Mouse (Mus musculus) spleen, adult 2 months (tissue): ENCODE results near the gene Tmem229b. TPM values are rescaled to one million over a fixed set of nuclear protein-coding genes. Genes with fewer than 3 reads are reported as not detected.
A peak's percentile ranks its signal among the peaks of the same experiment; 100 is the strongest.
"Not testable (repeated sequence)": the region's sequence is repeated elsewhere in the genome, so short reads cannot be mapped to it uniquely, and the experiment has no call there.

Experiments
- DNase-seq, 2 experiments: peaks; one replicate each; pipeline versions ENCODE4 v3.0.0 to v3.0.0-alpha.2; 2012 to 2021; ENCODE audit warnings: low spot score in 2 of 2, low read depth in 1 of 2
- H3K27ac ChIP-seq: fragments of 200-500 bp; 2 replicates; pipeline ENCODE4 v1.5.1; 2012; ENCODE audit warnings: low read length, inconsistent platforms; ENCODE audit not compliant: insufficient read depth
- H3K27me3 ChIP-seq: fragments of 200-500 bp; 2 replicates; pipeline ENCODE4 v1.6.1; 2012; ENCODE audit warnings: mild to moderate bottlenecking, moderate library complexity, low read length, inconsistent platforms; ENCODE audit not compliant: control insufficient read depth, insufficient read depth
- H3K36me3 ChIP-seq: fragments of 200-500 bp; 2 replicates; pipeline ENCODE4 v1.6.1; 2012; ENCODE audit warnings: mild to moderate bottlenecking, low read length, inconsistent platforms; ENCODE audit not compliant: control insufficient read depth, insufficient read depth
- H3K4me1 ChIP-seq: fragments of 200-500 bp; 2 replicates; pipeline ENCODE4 v1.6.1; 2011; ENCODE audit warnings: inconsistent platforms; ENCODE audit not compliant: control insufficient read depth, insufficient read depth, insufficient read length
- H3K4me3 ChIP-seq: fragments of 200-500 bp; 2 replicates; pipeline ENCODE4 v1.5.1; 2011; ENCODE audit warnings: mild to moderate bottlenecking, inconsistent platforms; ENCODE audit not compliant: insufficient read depth, insufficient read length; ENCODE audit errors: extremely low read depth
- CTCF ChIP-seq: fragments of 200-500 bp; IDR thresholded peaks from 2 replicates; pipeline ENCODE4 v1.5.1; 2011; ENCODE audit warnings: mild to moderate bottlenecking, inconsistent platforms; ENCODE audit not compliant: insufficient read depth, insufficient read length, insufficient replicate concordance; ENCODE audit errors: extremely low read depth
- POLR2A ChIP-seq: fragments of 200-500 bp; IDR thresholded peaks from 2 replicates; pipeline ENCODE4 v1.6.1; 2011; ENCODE audit warnings: low read depth, low read length, inconsistent platforms
- WGBS: fragments of 180-500 bp; shearing (Covaris S2); methylation state at CpG from one replicate; pipeline ENCODE4 v1.1.7; 2018; 5-methylcytosine and 5-hydroxymethylcytosine counted together
- polyA plus RNA-seq: library from polyadenylated mRNA; depleted of rRNA; stranded (reverse); fragments of >200 nt; gene quantifications from 2 replicates; pipeline ENCODE4 v1.2.3, GENCODE M21; 2012

Tmem229b gene
- polyA plus RNA-seq, 1 experiment = 41.6 TPM

DNA sequence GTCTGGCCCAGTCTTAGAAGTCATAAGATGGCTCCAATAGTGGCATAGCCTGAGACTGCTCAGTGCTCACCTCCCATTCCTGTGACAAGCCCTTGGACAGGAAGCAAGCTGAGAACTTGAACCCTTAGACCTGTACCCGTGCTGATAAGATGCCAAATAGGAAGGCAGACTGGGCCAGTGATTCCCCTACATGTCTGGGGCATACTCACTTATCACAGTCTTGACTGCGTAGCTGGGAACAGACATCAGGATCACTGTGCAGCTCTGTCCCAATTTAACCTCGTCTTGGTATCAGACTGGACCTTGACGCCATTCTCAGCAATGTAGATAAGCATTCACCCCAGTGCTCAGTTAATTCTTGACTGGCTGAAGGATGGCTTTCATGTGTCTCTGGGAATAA, 29.9 kb downstream of the Tmem229b start:
- DNase-seq = no peak
- Histone ChIP-seq H3K36me3 (peaks cover 12% of the 10 kb centered on the region), H3K27ac (peak overlapping the region; percentile 58), H3K4me1 (peaks cover 34% of the 10 kb centered on the region), H3K27me3 (no peaks in the 10 kb centered on the region), H3K4me3 (no peak overlapping the region)
- TF ChIP-seq POLR2A (no peak), CTCF (no peak)
- WGBS = 72% methylated on average over 4 of the region's 4 CpGs

DNA sequence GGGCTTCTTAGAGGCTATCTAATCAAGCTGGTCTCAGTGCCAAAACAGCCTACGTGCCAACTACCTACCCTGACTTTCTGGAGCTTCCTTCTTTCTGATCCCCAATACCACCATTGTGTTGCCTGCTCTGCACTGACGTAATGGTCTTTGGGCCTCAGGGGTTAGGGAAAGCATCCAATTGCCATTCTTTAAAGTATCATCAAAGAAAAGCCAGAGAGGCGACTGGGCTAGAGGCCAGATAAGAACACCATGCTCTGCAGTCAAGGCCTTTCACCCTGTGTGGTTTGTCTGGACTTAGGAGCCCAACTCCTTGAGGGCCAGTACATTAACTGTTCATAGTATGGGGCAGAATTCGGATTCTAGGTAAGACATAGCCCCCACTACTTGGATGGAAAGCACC, 30.3 kb downstream of the Tmem229b start:
- Histone ChIP-seq H3K27ac (peak overlapping the region; percentile 58), H3K36me3 (peaks cover 13% of the 10 kb centered on the region), H3K4me3 (no peak overlapping the region), H3K4me1 (peaks cover 34% of the 10 kb centered on the region), H3K27me3 (no peaks in the 10 kb centered on the region)
- DNase-seq = no peak
- no peak for TF ChIP-seq POLR2A
- TF ChIP-seq CTCF = no peak
- WGBS = 84% methylated on average over 4 of the region's 4 CpGs

DNA sequence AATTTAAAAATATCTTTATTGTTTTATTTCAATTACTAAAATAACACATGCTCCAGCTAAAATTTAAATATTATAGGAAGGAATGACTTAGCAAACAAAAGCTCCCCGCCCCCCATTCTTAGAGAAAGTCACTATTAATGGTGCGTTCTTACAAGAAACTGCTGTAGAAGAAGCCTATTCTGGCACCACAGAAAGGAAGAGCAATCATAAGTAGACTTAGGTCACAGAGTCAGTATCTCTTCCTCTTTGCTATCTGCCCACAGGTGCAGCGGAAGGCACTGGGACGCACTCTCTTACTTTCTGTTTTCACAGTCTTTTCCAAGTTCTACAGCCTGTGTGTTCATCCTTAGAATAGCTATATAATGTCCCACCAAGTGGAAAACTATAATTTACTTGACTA, 31.6 kb downstream of the Tmem229b start:
- peaks cover 19% of the 10 kb centered on the region for H3K36me3 ChIP-seq
- H3K4me3 ChIP-seq = no peak overlapping the region
- WGBS = 25% methylated on average over 4 of the region's 4 CpGs
- H3K4me1 ChIP-seq = peaks cover 27% of the 10 kb centered on the region
- H3K27me3 ChIP-seq = no peaks in the 10 kb centered on the region
- TF ChIP-seq POLR2A (no peak), CTCF (no peak)
- peak; percentile 27 to 49 for DNase-seq
- H3K27ac ChIP-seq = no peak overlapping the region

DNA sequence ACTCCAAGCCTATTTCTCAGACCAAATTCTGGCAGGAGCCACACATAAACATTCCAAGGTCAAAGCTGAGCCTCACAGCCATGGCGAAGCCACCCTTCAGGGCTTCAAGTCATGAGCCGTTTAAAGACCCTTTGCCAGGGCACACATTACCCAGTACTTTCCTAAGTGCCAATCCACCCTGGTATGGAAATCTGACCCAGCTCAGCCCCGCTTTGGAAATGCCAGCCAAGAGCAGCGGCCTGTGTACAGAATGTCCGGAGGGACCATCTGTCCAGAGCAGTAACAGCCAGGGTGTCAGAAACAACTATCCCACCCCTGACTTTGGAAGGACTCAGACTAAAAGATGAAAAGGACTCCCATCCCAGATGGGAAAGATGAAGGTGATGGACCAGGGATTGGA, 32.7 kb downstream of the Tmem229b start:
- H3K27me3 ChIP-seq = no peaks in the 10 kb centered on the region
- H3K36me3 ChIP-seq = peaks cover 27% of the 10 kb centered on the region
- H3K4me1 ChIP-seq = peaks cover 27% of the 10 kb centered on the region
- TF ChIP-seq CTCF (no peak), POLR2A (no peak)
- 95% methylated on average over 5 of the region's 5 CpGs for WGBS
- no peak for DNase-seq
- no peak overlapping the region for H3K4me3 ChIP-seq
- H3K27ac ChIP-seq = no peak overlapping the region

DNA sequence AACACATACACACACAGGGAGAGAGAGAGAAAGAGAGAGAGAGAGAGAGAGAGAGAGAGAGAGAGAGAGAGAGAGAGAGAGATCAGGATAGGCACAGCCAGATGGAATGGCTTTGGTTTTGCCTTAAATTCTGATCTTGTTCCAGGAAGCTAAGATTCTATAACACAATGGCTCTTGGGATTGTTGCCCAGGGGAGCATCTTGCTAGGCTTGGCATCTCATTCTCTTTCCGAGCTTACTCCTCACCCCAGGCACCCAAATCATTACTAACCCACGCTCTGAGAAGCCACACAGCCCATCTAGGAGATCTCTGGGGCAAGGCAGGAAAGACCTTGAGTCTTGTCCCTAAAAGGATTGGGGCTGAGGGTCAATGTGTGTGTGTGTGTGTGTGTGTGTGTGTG, 33.6 kb downstream of the Tmem229b start:
- Histone ChIP-seq H3K4me3 (no peak overlapping the region), H3K36me3 (peaks cover 31% of the 10 kb centered on the region), H3K27ac (no peak overlapping the region), H3K27me3 (no peaks in the 10 kb centered on the region), H3K4me1 (peaks cover 27% of the 10 kb centered on the region)
- no peak for TF ChIP-seq CTCF
- TF ChIP-seq POLR2A = no peak
- no peak for DNase-seq
- 88% methylated on average over 2 of the region's 2 CpGs for WGBS

DNA sequence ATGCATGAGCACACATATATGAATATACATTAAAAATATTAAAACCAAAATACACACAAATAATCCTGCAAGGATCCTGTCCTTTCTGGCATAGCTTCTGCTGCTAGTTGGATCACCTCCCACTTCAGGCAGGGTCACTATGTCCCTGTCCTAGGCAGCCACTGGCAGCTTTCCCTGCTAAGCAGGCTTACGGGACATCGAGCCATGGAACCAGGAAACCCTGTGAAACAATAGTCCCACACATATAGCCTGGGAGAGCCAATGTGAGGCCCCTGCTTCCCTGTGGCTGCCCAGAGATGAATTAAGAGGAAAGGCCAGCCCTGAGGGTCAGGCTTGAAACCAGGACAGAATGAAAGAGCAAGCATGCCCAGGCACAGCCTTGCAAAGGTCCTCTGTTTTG, 35.8 kb downstream of the Tmem229b start:
- Histone ChIP-seq H3K27ac (no peak overlapping the region), H3K4me3 (no peak overlapping the region), H3K27me3 (no peaks in the 10 kb centered on the region), H3K36me3 (peaks cover 32% of the 10 kb centered on the region), H3K4me1 (peaks cover 10% of the 10 kb centered on the region; the same call in 1 of the 2 replicates)
- no peak for DNase-seq
- TF ChIP-seq POLR2A (no peak), CTCF (no peak)
- WGBS = 86% methylated on average over 2 of the region's 2 CpGs

DNA sequence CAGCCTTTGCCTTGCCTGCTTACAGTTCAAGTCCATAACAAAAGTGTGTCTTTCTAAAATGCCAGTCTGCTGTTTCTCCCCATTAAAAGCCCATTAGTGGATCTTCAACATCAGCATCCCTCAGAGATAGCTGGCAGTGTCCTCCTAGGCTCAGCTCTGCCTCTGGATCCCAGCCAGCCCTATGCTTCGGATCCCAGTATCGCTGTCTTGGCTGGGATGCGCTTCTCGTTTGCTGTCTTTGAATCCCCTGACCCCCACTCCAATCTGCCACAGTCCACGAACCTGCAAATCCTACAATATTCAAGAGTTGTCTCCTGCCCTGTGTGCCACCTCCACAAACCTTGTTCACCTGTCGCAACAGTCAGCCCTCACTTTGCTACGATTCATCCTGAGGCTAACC, 36.7 kb downstream of the Tmem229b start:
- no peak overlapping the region for H3K4me3 ChIP-seq
- TF ChIP-seq CTCF (no peak), POLR2A (no peak)
- no peak overlapping the region for H3K27ac ChIP-seq
- H3K4me1 ChIP-seq = peaks cover 6% of the 10 kb centered on the region; the same call in 1 of the 2 replicates
- no peaks in the 10 kb centered on the region for H3K27me3 ChIP-seq
- WGBS = 92% methylated on average over 7 of the region's 7 CpGs
- no peak for DNase-seq
- peaks cover 32% of the 10 kb centered on the region for H3K36me3 ChIP-seq

DNA sequence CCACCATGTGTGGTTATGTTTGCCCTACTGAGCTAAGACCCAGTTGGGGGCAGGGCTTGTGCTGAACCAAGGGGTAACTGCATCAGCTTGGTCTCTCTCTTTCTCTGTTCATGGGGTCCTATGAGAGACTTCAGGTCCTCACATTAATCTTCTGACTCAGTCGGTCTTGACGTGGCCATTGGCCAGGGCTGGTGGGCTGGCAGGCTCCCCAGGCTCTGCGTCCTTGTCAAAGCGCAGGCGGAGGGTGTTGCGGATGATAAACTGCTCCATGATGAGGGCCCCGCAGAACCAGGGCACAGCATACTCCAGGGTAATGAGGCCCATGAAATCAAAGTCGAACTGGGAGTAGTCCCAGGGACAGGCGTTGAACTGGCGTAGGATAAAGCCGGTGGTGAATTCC, 42.9 kb downstream of the Tmem229b start:
- H3K4me3 ChIP-seq, DNase-seq, H3K27me3 ChIP-seq, H3K4me1 ChIP-seq, H3K27ac ChIP-seq: not testable (repeated sequence)
- peaks cover 28% of the 10 kb centered on the region for H3K36me3 ChIP-seq
- WGBS = 93% methylated on average over 11 of the region's 11 CpGs
